Mouse (Mus musculus) heart, embryonic 14.5 days (tissue): ENCODE data around the gene 4921524J17Rik. TPM values are rescaled to one million over a fixed set of nuclear protein-coding genes. Genes with fewer than 3 reads are reported as not detected.

Experiments
- ATAC-seq: fragments of 200-750 bp; cut with Nextera tagmentation; 2 replicates; pipeline ENCODE4 v1.8.0; 2017; ENCODE audit warnings: low read depth, moderate TSS enrichment; ENCODE audit not compliant: insufficient number of reproducible peaks, insufficient read depth, low FRiP score
- H3K27ac ChIP-seq, 2 experiments: fragments of 200-500 bp in 1 of 2; fragments of 300-500 bp in 1 of 2; sonication (generic) in 1 of 2; replicated peaks in 1 of 2; 2 replicates each; pipeline ENCODE4 v1.5.1; 2012 to 2014; ENCODE audit warnings: low read depth in 2 of 2, low read length in 2 of 2, control low read depth in 1 of 2, mild to moderate bottlenecking in 1 of 2, mixed read lengths in 1 of 2; ENCODE audit not compliant: control insufficient read depth in 1 of 2, insufficient read depth in 1 of 2
- H3K27me3 ChIP-seq: fragments of 300-500 bp; sonication (generic); 2 replicates; pipeline ENCODE4 v1.6.1; 2014; ENCODE audit warnings: mild to moderate bottlenecking, low read length, control low read depth; ENCODE audit not compliant: control insufficient read depth, insufficient read depth
- H3K36me3 ChIP-seq: fragments of 300-500 bp; sonication (generic); 2 replicates; pipeline ENCODE4 v1.6.1; 2014; ENCODE audit warnings: mild to moderate bottlenecking, control low read depth, low read length, mixed read lengths; ENCODE audit not compliant: control insufficient read depth, insufficient read depth
- H3K4me1 ChIP-seq, 2 experiments: fragments of 200-500 bp in 1 of 2; fragments of 300-500 bp in 1 of 2; sonication (generic) in 1 of 2; 2 replicates each; pipeline ENCODE4 v1.6.1; 2012 to 2014; ENCODE audit warnings: low read length in 2 of 2, control low read depth in 1 of 2, mixed read lengths in 1 of 2; ENCODE audit not compliant: control insufficient read depth in 2 of 2, insufficient read depth in 2 of 2
- H3K4me2 ChIP-seq: fragments of 300-500 bp; sonication (generic); 2 replicates; pipeline ENCODE4 v1.6.1; 2014; ENCODE audit warnings: mild to moderate bottlenecking, low read length
- H3K4me3 ChIP-seq, 2 experiments: fragments of 200-500 bp in 1 of 2; fragments of 300-500 bp in 1 of 2; sonication (generic) in 1 of 2; 2 replicates each; pipeline ENCODE4 v1.5.1; 2012 to 2014; ENCODE audit warnings: low read length in 2 of 2, mild to moderate bottlenecking in 2 of 2, control low read depth in 1 of 2, low read depth in 1 of 2, moderate library complexity in 1 of 2; ENCODE audit not compliant: control insufficient read depth in 1 of 2, insufficient read depth in 1 of 2
- H3K9ac ChIP-seq: fragments of 300-500 bp; sonication (generic); 2 replicates; pipeline ENCODE4 v1.6.1; 2014; ENCODE audit warnings: mild to moderate bottlenecking, low read length
- H3K9me3 ChIP-seq: fragments of 300-500 bp; sonication (generic); 2 replicates; pipeline ENCODE4 v1.6.1; 2016; ENCODE audit warnings: low read length, control low read depth; ENCODE audit not compliant: control insufficient read depth
- WGBS: fragments of 180-500 bp; shearing (Covaris S2); extraction: QIAGEN DNeasy Blood & Tissue Kit; methylation state at CpG from one replicate; pipeline ENCODE4 v1.1.7; 2014; 5-methylcytosine and 5-hydroxymethylcytosine counted together
- polyA plus RNA-seq: library from polyadenylated mRNA; unstranded; fragments of >200 nt; fragmentation: Nextera tagmentation; extraction: Ambion mirVana; gene quantifications from 2 replicates; pipeline ENCODE4 v1.2.1, GENCODE M21; 2014

Gene 4921524J17Rik
- polyA plus RNA-seq, 1 experiment from 2014 or later = 58.9 TPM

- Histone ChIP-seq H3K27ac (peak overlapping the region; percentile 16 to 76; a peak in 1 of 4 replicates), H3K4me2 (peak overlapping the region; percentile 31), H3K9ac (peak overlapping the region; percentile 52), H3K9me3 (no peaks in the 10 kb centered on the region), H3K36me3 (peaks cover 18% of the 10 kb centered on the region), H3K4me1 (peaks cover 9 to 57% of the 10 kb centered on the region in 2 experiments), H3K27me3 (no peaks in the 10 kb centered on the region), H3K4me3 (no peak overlapping the region)
- no peak for ATAC-seq
- 33% methylated on average over 4 of the region's 4 CpGs for WGBS
These were observed 5.6 kb downstream of the 4921524J17Rik start for GRCm38 (mm10) chr8:85427026-85427425.

GRCm38 (mm10) chr8:85421329-85421728 lies 11.3 kb downstream of the 4921524J17Rik start:
- peaks cover 6 to 27% of the 10 kb centered on the region in 2 experiments for H3K4me1 ChIP-seq
- no peak overlapping the region for H3K4me3 ChIP-seq
- H3K27me3 ChIP-seq = no peaks in the 10 kb centered on the region
- H3K4me2 ChIP-seq = no peak overlapping the region
- H3K9ac ChIP-seq = no peak overlapping the region; the same call in 1 of the 2 replicates
- ATAC-seq = no peak
- peak overlapping the region in 1 of 2 experiments; percentile 28; a peak in 1 of 4 replicates for H3K27ac ChIP-seq
- WGBS = 100% methylated on average over 1 of the region's 1 CpGs
- H3K36me3 ChIP-seq = peaks cover 38% of the 10 kb centered on the region
- H3K9me3 ChIP-seq = no peaks in the 10 kb centered on the region

- Histone ChIP-seq H3K27ac (no peak overlapping the region), H3K36me3 (peaks cover 37% of the 10 kb centered on the region), H3K27me3 (no peaks in the 10 kb centered on the region), H3K9me3 (no peaks in the 10 kb centered on the region), H3K4me3 (no peak overlapping the region), H3K4me2 (no peak overlapping the region), H3K9ac (no peak overlapping the region; the same call in 1 of the 2 replicates), H3K4me1 (peaks cover 8 to 16% of the 10 kb centered on the region in 2 experiments)
- 60% methylated on average over 3 of the region's 3 CpGs for WGBS
- no peak for ATAC-seq
These were observed 24.1 kb downstream of the 4921524J17Rik start for GRCm38 (mm10) chr8:85408526-85408925.

- WGBS = 54% methylated on average over 7 of the region's 7 CpGs
- no peak overlapping the region for H3K27ac ChIP-seq
These were observed 24.6 kb downstream of the 4921524J17Rik start for GRCm38 (mm10) chr8:85408053-85408505.

GRCm38 (mm10) chr8:85405961-85406360 lies 26.7 kb downstream of the 4921524J17Rik start:
- Histone ChIP-seq H3K4me1 (peaks cover 8 to 16% of the 10 kb centered on the region in 2 experiments), H3K4me3 (no peak overlapping the region), H3K9me3 (no peaks in the 10 kb centered on the region), H3K27me3 (no peaks in the 10 kb centered on the region), H3K4me2 (no peak overlapping the region), H3K27ac (peak overlapping the region; percentile 4 to 27; a peak in 2 of 4 replicates), H3K9ac (no peak overlapping the region), H3K36me3 (peaks cover 25% of the 10 kb centered on the region)
- 52% methylated on average over 10 of the region's 10 CpGs for WGBS
- ATAC-seq = no peak; the same call in 1 of the 2 replicates

More at GRCm38 (mm10) chr8:85408053-85408505, 24.6 kb downstream of the 4921524J17Rik start:
- Histone ChIP-seq H3K9me3 (no peaks in the 10 kb centered on the region), H3K36me3 (peaks cover 37% of the 10 kb centered on the region), H3K4me2 (no peak overlapping the region), H3K4me1 (peaks cover 8 to 16% of the 10 kb centered on the region in 2 experiments), H3K4me3 (no peak overlapping the region), H3K9ac (no peak overlapping the region; the same call in 1 of the 2 replicates), H3K27me3 (no peaks in the 10 kb centered on the region)
- ATAC-seq = no peak

- H3K4me3 ChIP-seq = no peak overlapping the region
- H3K27me3 ChIP-seq = no peaks in the 10 kb centered on the region
- H3K9me3 ChIP-seq = no peaks in the 10 kb centered on the region
- H3K4me1 ChIP-seq = peaks cover 8 to 16% of the 10 kb centered on the region in 2 experiments
- no peak for ATAC-seq
- no peak overlapping the region for H3K4me2 ChIP-seq
- peak overlapping the region; percentile 4 to 44; a peak in 3 of 4 replicates for H3K27ac ChIP-seq
- H3K36me3 ChIP-seq = peaks cover 20% of the 10 kb centered on the region
- WGBS = 26% methylated on average over 3 of the region's 3 CpGs
- no peak overlapping the region for H3K9ac ChIP-seq
These were observed 27.2 kb downstream of the 4921524J17Rik start for GRCm38 (mm10) chr8:85405418-85405817.

- WGBS = 93% methylated on average over 4 of the region's 4 CpGs
- no peak for ATAC-seq
- no peaks in the 10 kb centered on the region for H3K27me3 ChIP-seq
- no peak overlapping the region for H3K9ac ChIP-seq
- H3K9me3 ChIP-seq = no peaks in the 10 kb centered on the region
- H3K4me3 ChIP-seq = no peak overlapping the region
- H3K36me3 ChIP-seq = no peaks in the 10 kb centered on the region
- H3K4me1 ChIP-seq = peaks cover 17 to 23% of the 10 kb centered on the region in 2 experiments
- H3K27ac ChIP-seq = no peak overlapping the region
- no peak overlapping the region for H3K4me2 ChIP-seq
These were observed 34.1 kb downstream of the 4921524J17Rik start for GRCm38 (mm10) chr8:85398548-85398947.

- ATAC-seq = peak; percentile 51; the same call in 1 of the 2 replicates
- no peak overlapping the region; a peak in 1 of 4 replicates for H3K27ac ChIP-seq
- peak overlapping the region; percentile 41; the same call in 1 of the 2 replicates for H3K9ac ChIP-seq
- H3K4me1 ChIP-seq = peaks cover 17 to 23% of the 10 kb centered on the region in 2 experiments
- no peak overlapping the region for H3K4me2 ChIP-seq
- H3K9me3 ChIP-seq = no peaks in the 10 kb centered on the region
- 33% methylated on average over 5 of the region's 5 CpGs for WGBS
- no peaks in the 10 kb centered on the region for H3K36me3 ChIP-seq
- H3K27me3 ChIP-seq = no peaks in the 10 kb centered on the region
- no peak overlapping the region for H3K4me3 ChIP-seq
These were observed 35.1 kb downstream of the 4921524J17Rik start for GRCm38 (mm10) chr8:85397508-85397907.
